Mouse (Mus musculus): ENCODE data around the gene Gpc5.

Gpc5 gene

DNA sequence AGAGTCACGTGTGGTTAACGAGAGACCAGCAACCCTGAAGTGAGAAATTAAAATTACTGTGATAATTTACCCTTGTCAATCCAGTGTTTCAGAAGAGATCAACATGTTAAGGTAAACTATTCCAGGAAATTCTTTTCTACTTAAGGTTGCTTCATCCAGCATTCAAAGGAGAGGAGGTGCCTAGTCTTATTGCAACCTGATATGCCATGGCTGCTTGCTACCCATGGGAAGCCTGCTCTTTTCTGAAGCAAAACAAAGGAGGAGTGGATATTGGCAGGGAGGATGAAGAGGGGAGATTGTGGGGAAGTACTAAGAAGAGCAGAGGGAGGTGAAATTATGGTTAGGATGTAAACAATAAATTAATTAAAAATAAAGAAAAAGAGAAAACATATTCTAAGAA is 15.5 kb downstream of the Gpc5 start:
- no peak for DNase-seq (ENCODE audit: low spot score in 2 of 2)

- DNase-seq (ENCODE audit: low spot score in 2 of 2), result no peak
These were observed 26.6 kb downstream of the Gpc5 start for GRCm38 (mm10) chr14:115118626-115119025.

DNA sequence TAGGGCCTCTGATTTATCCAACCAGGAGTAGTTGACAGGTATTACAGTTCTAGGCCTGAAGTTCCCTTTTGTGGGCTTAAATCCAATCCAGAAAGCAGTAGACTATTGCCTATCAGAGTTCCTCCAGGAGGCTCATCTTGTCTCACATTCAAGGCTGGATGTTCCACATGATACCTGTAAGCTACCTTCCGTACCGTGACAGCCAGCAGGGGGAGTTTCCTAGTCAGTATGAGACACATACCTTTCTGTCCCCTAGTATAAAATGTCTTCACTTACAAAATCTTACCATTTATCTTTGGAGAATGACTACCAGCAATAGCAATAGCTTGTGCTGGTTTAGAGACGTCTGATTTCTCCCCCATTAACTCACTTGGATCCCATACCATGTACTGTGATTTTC is 56.8 kb downstream of the Gpc5 start:
- DNase-seq (ENCODE audit: low spot score in 2 of 2), result no peak

DNA sequence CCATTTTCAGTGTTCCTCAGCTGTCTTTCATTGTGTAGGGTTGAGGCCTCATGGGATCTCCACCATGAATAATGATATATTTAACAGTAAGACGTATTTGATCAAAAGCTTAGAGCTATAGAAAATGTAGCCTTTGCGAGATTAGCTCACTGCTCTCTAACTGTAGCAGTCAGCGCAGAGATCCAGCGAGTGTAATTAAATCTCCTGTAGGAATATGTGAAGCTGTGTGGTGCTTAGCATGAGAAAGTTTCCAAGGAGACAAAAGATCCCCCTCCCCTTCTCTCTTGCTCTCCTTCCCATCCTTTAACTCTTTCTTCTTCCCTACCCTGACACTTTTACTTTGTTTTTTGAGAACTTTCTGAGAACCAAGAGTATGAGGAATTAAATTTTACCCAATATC is 64.6 kb downstream of the Gpc5 start:
- DNase-seq (ENCODE audit: low spot score in 2 of 2), result no peak

DNA sequence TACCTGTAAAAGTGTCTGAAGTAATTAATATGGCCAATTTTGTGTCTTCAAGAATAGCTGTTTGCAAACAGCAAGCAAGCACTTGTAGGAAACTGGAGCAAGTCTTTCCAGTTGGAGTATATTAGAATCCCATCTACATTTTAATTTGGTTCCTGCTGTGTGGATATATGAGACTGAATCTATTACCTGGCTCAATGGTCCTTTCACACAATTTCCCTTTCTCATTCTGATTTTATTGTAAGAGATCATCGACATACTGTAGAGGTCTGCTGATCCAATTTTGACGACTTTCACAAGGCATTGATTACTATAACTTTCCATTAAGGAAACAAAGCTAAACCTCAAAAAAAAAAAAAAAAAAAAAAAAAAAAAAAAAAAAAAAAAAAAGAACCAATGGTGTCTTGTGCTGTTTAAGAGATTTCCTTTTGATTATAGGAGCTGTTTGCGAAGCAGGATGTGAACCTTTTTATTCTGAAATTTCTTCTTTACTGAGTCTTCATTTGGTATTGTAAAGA is 85.4 kb downstream of the Gpc5 start:
- no peak for DNase-seq (ENCODE audit: low spot score in 2 of 2)

DNA sequence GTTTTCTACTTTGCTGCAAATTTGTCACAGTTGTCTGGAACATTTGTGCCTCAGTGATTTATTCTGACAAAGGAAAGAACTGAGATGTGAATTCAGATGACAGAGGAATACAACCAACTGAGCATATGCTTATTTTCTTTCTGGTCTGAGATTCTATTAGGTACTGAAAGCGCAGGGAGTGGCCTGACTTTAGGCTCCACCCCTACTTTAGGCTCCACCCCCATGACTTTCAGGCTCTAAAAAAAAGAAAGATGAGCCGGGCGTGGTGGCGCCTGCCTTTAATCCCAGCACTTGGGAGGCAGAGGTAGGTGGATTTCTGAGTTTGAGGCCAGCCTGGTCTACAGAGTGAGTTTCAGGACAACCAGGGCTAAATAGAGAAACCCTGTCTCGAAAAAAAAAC is 87.9 kb downstream of the Gpc5 start:
- no peak for DNase-seq (ENCODE audit: low spot score in 2 of 2)

DNA sequence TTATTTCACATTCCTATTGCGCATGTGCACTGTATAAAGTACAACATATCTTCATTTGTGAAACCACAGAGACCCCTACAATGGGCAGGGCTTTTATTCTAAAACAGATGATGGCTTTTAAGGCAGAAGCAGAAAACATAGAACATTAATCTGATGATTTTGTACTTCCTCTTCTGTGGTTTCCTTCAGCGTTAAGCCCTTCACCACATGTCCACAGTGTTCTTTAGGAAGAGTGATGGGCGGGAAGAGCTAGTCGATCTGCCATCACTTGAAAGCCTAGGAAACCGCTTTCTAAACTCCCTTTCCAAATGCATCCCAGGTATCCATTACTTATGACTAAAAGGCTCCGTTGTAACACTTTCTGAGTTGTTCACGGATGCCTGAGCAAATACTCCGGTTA is 96.2 kb downstream of the Gpc5 start:
- DNase-seq (ENCODE audit: low spot score in 2 of 2), result no peak

- DNase-seq (ENCODE audit: low spot score in 2 of 2), result no peak
These were observed 136.1 kb downstream of the Gpc5 start for GRCm38 (mm10) chr14:115228075-115228474.

- no peak for DNase-seq (ENCODE audit: low spot score in 2 of 2)
These were observed 144.4 kb downstream of the Gpc5 start for GRCm38 (mm10) chr14:115236387-115236786.

- no peak for DNase-seq (ENCODE audit: low spot score in 2 of 2)
These were observed 148.8 kb downstream of the Gpc5 start for GRCm38 (mm10) chr14:115240621-115241373.

DNA sequence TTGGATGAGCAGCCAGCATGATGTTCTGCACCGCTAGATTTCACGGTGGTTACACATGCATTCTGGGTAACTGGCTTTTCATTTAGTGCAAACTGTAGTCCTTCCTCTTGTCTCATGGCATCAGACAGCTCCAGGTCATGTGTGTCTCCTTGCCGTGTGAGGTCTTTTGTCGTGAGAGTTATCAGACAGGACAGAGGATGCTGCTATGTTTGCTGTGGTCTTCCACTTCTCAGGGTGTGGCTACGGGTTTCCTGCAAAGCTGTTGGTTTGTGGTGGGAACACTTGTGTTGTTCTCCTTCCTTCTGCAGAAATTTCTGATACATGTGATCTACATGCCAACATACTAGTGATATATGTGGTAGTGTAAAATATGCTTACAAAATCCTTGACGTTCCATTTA is 158.5 kb downstream of the Gpc5 start:
- DNase-seq (ENCODE audit: low spot score in 2 of 2), result no peak

DNA sequence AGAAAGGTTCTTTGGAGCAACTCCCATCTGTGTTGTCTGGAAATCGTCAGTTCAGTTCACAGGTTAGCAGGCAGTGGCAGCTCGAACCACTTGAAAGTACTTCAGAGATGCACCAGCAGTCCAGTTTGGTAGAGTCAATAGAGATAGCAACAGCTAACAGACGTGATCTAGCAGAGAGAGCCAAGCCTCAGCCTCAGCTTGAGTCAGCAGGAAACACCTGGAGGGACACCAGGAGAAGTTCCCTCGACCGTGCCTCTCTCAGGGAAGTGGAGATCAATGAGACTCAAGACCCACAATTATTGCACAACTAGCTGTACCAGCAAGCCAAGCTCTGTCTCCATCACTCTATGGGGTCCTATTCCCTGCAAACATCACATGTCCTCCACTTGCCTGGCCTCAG is 159.8 kb downstream of the Gpc5 start:
- DNase-seq (ENCODE audit: low spot score in 2 of 2), result no peak

GRCm38 (mm10) chr14:115253155-115253554 is 161.1 kb downstream of the Gpc5 start:
- no peak for DNase-seq (ENCODE audit: low spot score in 2 of 2)

DNA sequence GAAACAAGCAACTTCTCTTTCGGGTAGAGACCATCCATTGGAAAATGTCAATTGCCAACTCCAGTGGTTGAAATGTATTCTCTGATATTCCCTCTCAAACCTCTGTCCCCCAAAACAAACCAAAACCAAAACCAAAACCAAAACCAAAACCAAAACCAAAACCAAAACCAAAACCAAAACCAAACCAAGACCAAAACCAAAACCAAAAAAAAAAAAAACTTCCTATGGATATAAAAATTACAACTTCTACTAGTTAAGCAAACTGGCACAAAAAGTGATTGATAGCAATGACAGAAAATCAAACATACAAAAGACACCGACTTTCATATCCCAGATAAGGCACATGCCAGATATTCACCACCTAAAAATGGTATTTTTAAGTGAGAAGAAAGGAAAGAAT is 161.7 kb downstream of the Gpc5 start:
- no peak for DNase-seq (ENCODE audit: low spot score in 2 of 2)

GRCm38 (mm10) chr14:115269703-115270402 is 177.8 kb downstream of the Gpc5 start:
- DNase-seq (ENCODE audit: low spot score in 2 of 2), result no peak

- DNase-seq (ENCODE audit: low spot score in 2 of 2), result no peak
These were observed 178.4 kb downstream of the Gpc5 start for GRCm38 (mm10) chr14:115270445-115270844.

DNA sequence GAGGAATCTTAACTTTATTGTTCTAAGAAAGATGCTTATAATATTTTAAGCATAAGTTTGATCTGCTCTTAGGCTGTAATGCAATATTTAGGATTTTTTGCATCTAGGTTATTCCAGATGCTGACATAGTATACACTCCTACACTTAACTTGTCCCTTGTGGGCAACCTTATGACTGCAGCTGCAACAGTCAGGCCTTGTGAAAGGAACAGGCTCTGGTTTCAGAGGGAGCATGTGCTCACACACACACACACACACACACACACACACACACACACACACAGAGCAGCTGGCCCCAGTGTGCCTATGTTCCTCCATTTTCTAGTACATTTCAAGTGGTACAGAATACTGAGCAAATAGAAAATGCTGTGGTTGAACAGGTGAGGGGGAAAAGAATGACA is 190.8 kb downstream of the Gpc5 start:
- DNase-seq (ENCODE audit: low spot score in 2 of 2), result no peak

- DNase-seq (ENCODE audit: low spot score in 2 of 2), result no peak
These were observed 232.2 kb downstream of the Gpc5 start for GRCm38 (mm10) chr14:115324247-115324646.

- DNase-seq (ENCODE audit: low spot score in 2 of 2), result no peak
These were observed 234.4 kb downstream of the Gpc5 start for GRCm38 (mm10) chr14:115326426-115326825.

GRCm38 (mm10) chr14:115339084-115339483 is 247.1 kb downstream of the Gpc5 start:
- no peak for DNase-seq (ENCODE audit: low spot score in 2 of 2)

DNA sequence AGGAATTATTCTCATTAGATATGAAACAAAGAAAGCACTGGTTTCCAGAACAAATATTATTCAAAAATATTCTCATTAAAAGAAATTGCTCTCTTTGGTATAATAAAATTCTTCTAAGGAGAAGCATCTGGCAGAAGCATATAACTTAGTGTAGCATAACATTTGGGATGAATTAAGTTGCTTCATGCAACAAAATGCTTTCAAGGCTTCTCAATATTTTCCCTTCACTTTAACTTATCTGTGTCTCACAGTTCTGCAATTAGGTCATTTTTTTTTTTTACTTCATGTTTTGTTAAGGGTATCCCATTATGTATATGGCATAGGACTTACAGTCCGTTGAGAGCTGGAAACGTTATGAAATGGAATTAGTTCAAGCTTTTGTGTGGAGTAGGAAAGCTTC is 250.6 kb downstream of the Gpc5 start:
- DNase-seq (ENCODE audit: low spot score in 2 of 2), result no peak

GRCm38 (mm10) chr14:115349448-115349847 is 257.4 kb downstream of the Gpc5 start:
- DNase-seq (ENCODE audit: low spot score in 2 of 2), result no peak

GRCm38 (mm10) chr14:115365320-115365935 is 273.4 kb downstream of the Gpc5 start:
- no peak for DNase-seq (ENCODE audit: low spot score in 2 of 2)
